In the genomic region with DNA sequence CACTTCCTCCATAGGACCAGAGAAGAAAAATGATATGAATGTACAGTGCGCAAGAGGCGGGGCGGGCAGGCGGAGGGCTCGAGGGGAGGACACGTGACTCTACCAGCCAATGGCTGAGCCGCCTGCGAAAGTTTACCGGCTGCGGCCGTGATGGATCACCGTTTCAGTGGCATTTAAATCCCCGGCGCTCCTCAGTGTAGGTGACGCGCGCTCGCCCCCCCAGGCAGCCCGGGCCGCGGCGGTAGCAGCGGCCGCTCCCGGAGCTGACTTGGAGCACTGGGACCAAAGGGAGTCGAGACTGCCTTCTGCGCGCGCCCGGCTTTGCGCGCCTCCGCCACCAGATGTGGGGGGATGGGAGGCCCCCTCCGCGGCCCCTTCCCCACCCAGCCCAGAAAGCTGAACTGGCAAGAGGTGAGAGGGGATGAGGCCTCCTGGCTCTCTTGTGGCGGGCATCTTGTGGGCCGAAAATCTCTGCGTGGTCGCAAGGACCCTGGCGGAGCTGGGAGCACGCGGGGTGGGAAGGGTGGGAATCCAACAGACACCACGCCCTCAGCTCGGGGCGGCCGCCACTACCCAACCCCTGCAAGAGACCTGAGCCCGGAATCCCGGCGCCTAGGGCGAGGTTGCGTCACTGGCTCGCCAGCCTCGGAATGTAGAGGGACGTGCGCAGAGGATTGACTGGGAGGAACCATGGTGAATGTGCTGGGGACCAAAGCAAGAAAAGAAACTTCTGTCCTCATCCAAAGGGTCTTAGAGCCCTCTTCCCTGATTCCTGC, we compare ENCODE assay signal across 8 mouse cellular contexts. TPM values are rescaled to one million over a fixed set of nuclear protein-coding genes. Genes with fewer than 3 reads are reported as not detected.
DNase-seq lines count a peak whose midpoint lies in the region; ATAC-seq and TF ChIP-seq lines count a peak whose summit lies in the region.

Hoxa1 (minus strand) TSS at position 42 of the 776 bp plus-strand sequence.

- H3K4me3 ChIP-seq in intestine, postnatal 0 days (ENCODE audit: low read depth, low read length): peak within 1 kb of the TSS; percentile 74
- H3K4me3 ChIP-seq in lung, embryonic 14.5 days (ENCODE audit: low read depth, low read length): peak within 1 kb of the TSS; percentile 71
- peak within 1 kb of the TSS; percentile 81 for H3K4me3 ChIP-seq in neural tube, embryonic 14.5 days (ENCODE audit: low read depth, low read length)

- peak within 1 kb of the TSS; percentile 70 for H3K9ac ChIP-seq in intestine, postnatal 0 days (ENCODE audit: low read depth, low read length)
- H3K9ac ChIP-seq in lung, embryonic 14.5 days: peak within 1 kb of the TSS; percentile 91
- peak within 1 kb of the TSS; percentile 88 for H3K9ac ChIP-seq in neural tube, embryonic 14.5 days (replicated peaks; ENCODE audit: low read depth, low read length)

- no peak for TF ChIP-seq CTCF in intestine, postnatal 0 days (IDR thresholded peaks at IDR 0.05; ENCODE audit: low read depth)
- no peak for TF ChIP-seq CTCF in lung, embryonic 14.5 days (IDR thresholded peaks at IDR 0.05; ENCODE audit: low read depth)

- DNase-seq in MN1 (ENCODE audit: low spot score): peak; percentile 58
- DNase-seq in c-Kit-positive CD71-negative TER-119-negative erythroid progenitor cells, embryonic 14.5 days (ENCODE audit: low read depth): peak; percentile 58
- DNase-seq in lung, embryonic 14.5 days: peak; percentile 96
- DNase-seq in urinary bladder, postnatal 4 days (ENCODE audit: low spot score in 2 of 2): peak; percentile 76 to 81
- DNase-seq in cerebellum, postnatal 4 days (ENCODE audit: low spot score in 2 of 2): no peak

- peak within 1 kb of the TSS; percentile 70 for H3K27ac ChIP-seq in intestine, postnatal 0 days (ENCODE audit: low read depth, low read length)
- peak within 1 kb of the TSS; percentile 97 for H3K27ac ChIP-seq in lung, embryonic 14.5 days (ENCODE audit: low read depth)
- peak within 1 kb of the TSS; percentile 90 for H3K27ac ChIP-seq in neural tube, embryonic 14.5 days (ENCODE audit: low read depth, low read length)

- H3K4me2 ChIP-seq in intestine, postnatal 0 days (replicated peaks; ENCODE audit: low read depth): peak within 1 kb of the TSS; percentile 99
- H3K4me2 ChIP-seq in lung, embryonic 14.5 days: peak within 1 kb of the TSS; percentile 79
- peak within 1 kb of the TSS; percentile 60 for H3K4me2 ChIP-seq in neural tube, embryonic 14.5 days (ENCODE audit: low read depth, low read length)

- ATAC-seq in granulocyte monocyte progenitor cell, adult 5-6 weeks (replicated peaks; ENCODE audit: poor library complexity, severe bottlenecking): peak; percentile 86
- ATAC-seq in intestine, postnatal 0 days: peak; percentile 75
- peak; percentile 84 for ATAC-seq in lung, embryonic 14.5 days (ENCODE audit: insufficient read depth)
- ATAC-seq in neural tube, embryonic 14.5 days (ENCODE audit: low read depth): peak; percentile 88

- H3K27me3 ChIP-seq in intestine, postnatal 0 days (replicated peaks; ENCODE audit: control insufficient read depth, insufficient read depth, low read length): peaks cover 51% of the 10 kb centered on the region
- H3K27me3 ChIP-seq in lung, embryonic 14.5 days (ENCODE audit: insufficient read depth, low read length): peaks cover 27% of the 10 kb centered on the region
- no peaks in the 10 kb centered on the region for H3K27me3 ChIP-seq in neural tube, embryonic 14.5 days (ENCODE audit: control insufficient read depth, insufficient read depth, low read length)

- H3K4me1 ChIP-seq in intestine, postnatal 0 days (replicated peaks; ENCODE audit: control insufficient read depth, insufficient read depth, low read length): no peaks in the 10 kb centered on the region
- H3K4me1 ChIP-seq in lung, embryonic 14.5 days (ENCODE audit: insufficient read depth): no peaks in the 10 kb centered on the region
- H3K4me1 ChIP-seq in neural tube, embryonic 14.5 days (ENCODE audit: control insufficient read depth, insufficient read depth, low read length): peaks cover 40% of the 10 kb centered on the region

- H3K36me3 ChIP-seq in intestine, postnatal 0 days (ENCODE audit: control insufficient read depth, insufficient read depth): no peaks in the 10 kb centered on the region
- H3K36me3 ChIP-seq in lung, embryonic 14.5 days (ENCODE audit: insufficient read depth): no peaks in the 10 kb centered on the region; the same call in 1 of the 2 replicates
- H3K36me3 ChIP-seq in neural tube, embryonic 14.5 days (ENCODE audit: control insufficient read depth, insufficient read depth, low read length): no peaks in the 10 kb centered on the region

- 1% methylated on average over 55 of the region's 55 CpGs for WGBS in intestine, postnatal 0 days
- under 1% methylated on average over 55 of the region's 55 CpGs for WGBS in lung, embryonic 14.5 days
- WGBS in neural tube, embryonic 14.5 days: 0% methylated on average over 54 of the region's 55 CpGs

- no peaks in the 10 kb centered on the region for H3K9me3 ChIP-seq in intestine, postnatal 0 days (ENCODE audit: control insufficient read depth)
- H3K9me3 ChIP-seq in lung, embryonic 14.5 days (ENCODE audit: low read depth, low read length): no peaks in the 10 kb centered on the region
- no peaks in the 10 kb centered on the region for H3K9me3 ChIP-seq in neural tube, embryonic 14.5 days (ENCODE audit: control insufficient read depth, low read length)

RNA-seq across cellular contexts. Expression of gene Hoxa1, which starts in this region (rescaled TPM):
- 0.43 TPM in 1 of 2 replicates, not detected in the other for total RNA-seq in granulocyte monocyte progenitor cell, adult 5-6 weeks (2014; fragmentation: Nextera tagmentation)
- 0.46 TPM in 1 of 2 replicates, not detected in the other for total RNA-seq in granulocyte monocyte progenitor cell, adult 5-6 weeks (2017)
- 0.37 and 0.52 TPM in 2 replicates for polyA plus RNA-seq in intestine, postnatal 0 days (2015; fragmentation: Nextera tagmentation; extraction: Ambion mirVana)
- polyA plus RNA-seq in lung, embryonic 14.5 days (2014; fragmentation: Nextera tagmentation; extraction: Ambion mirVana): 1.8 and 1.9 TPM in 2 replicates
- polyA plus RNA-seq in neural tube, embryonic 14.5 days (2014; fragmentation: Nextera tagmentation; extraction: Ambion mirVana): 0.76 and 0.92 TPM in 2 replicates

Comparison
In these comparisons a context has a peak if more than half of its experiments do, and no peak if none do; other contexts are left out.
1. Peak in ATAC-seq in granulocyte monocyte progenitor cell, adult 5-6 weeks; RNA of the gene not detected or under 1 TPM.
2. Peak in ATAC-seq, H3K4me3 ChIP-seq, H3K27ac ChIP-seq, H3K9ac ChIP-seq and H3K4me2 ChIP-seq in intestine, postnatal 0 days; RNA of the gene not detected or under 1 TPM.
3. Peak in ATAC-seq, H3K4me3 ChIP-seq, H3K27ac ChIP-seq, H3K9ac ChIP-seq and H3K4me2 ChIP-seq in neural tube, embryonic 14.5 days; RNA of the gene not detected or under 1 TPM.
4. DNase-seq: peak in MN1 (single experiment), c-Kit-positive CD71-negative TER-119-negative erythroid progenitor cells, embryonic 14.5 days (single experiment), lung, embryonic 14.5 days (single experiment) and urinary bladder, postnatal 4 days (2 of 2); none in cerebellum, postnatal 4 days (0 of 2).
5. Peak in every context shown above with its lines, with median percentiles within 50 percentile points of each other: ATAC-seq, H3K27ac ChIP-seq, H3K4me2 ChIP-seq, H3K4me3 ChIP-seq and H3K9ac ChIP-seq.